Mouse (Mus musculus): ENCODE data around the gene Chrnb2.

- no peak for TF ChIP-seq CTCF (IDR thresholded peaks at IDR 0.05; ENCODE audit: low read depth)
- TF ChIP-seq EP300 (optimal IDR thresholded peaks at IDR 0.05) = no peak
Measured at GRCm38 (mm10) chr3:89703596-89703995, 60.8 kb downstream of the Chrnb2 start.
